Mouse (Mus musculus) kidney, adult 2 months (tissue): Measurements from ENCODE around the gene Crip2.

Experiments
- CTCF ChIP-seq: fragments of 200-500 bp; conservative IDR thresholded peaks from 2 replicates; pipeline ENCODE4 v1.5.1; 2011; ENCODE audit warnings: low read depth, mild to moderate bottlenecking, control low read depth, low read length, moderate library complexity, mixed read lengths; ENCODE audit not compliant: insufficient read depth, insufficient read length
- POLR2A ChIP-seq: fragments of 200-500 bp; IDR thresholded peaks from one replicate; pipeline ENCODE4 v1.6.1; 2011; ENCODE audit warnings: low read depth, low read length, control low read depth

GRCm38 (mm10) chr12:113138291-113138690, 1.7 kb upstream of the Crip2 start:
- TF ChIP-seq CTCF (no peak), POLR2A (no peak)
